Mouse (Mus musculus) ES-Bruce4 (cell line): Measurements from ENCODE around the gene Vpreb3. TPM values are rescaled to one million over a fixed set of nuclear protein-coding genes. Genes with fewer than 3 reads are reported as not detected.

Experiments
- H3K27ac ChIP-seq: 2 replicates; pipeline ENCODE4 v1.5.1; 2012; ENCODE audit warnings: low read length, inconsistent platforms; ENCODE audit not compliant: insufficient read depth
- H3K27me3 ChIP-seq: 2 replicates; pipeline ENCODE4 v1.6.1; 2012; ENCODE audit warnings: mild to moderate bottlenecking, low read length, inconsistent platforms; ENCODE audit not compliant: control insufficient read depth, poor library complexity, insufficient read depth, severe bottlenecking
- H3K36me3 ChIP-seq: 2 replicates; pipeline ENCODE4 v1.6.1; 2012; ENCODE audit warnings: inconsistent platforms, mild to moderate bottlenecking, low read length, moderate library complexity; ENCODE audit not compliant: control insufficient read depth, poor library complexity, insufficient read depth, severe bottlenecking
- H3K4me1 ChIP-seq: one replicate; pipeline ENCODE4 v1.8.1; 2011; ENCODE audit warnings: low read length; ENCODE audit not compliant: control insufficient read depth, insufficient read depth
- H3K4me3 ChIP-seq: 2 replicates; pipeline ENCODE4 v1.5.1; 2011; ENCODE audit warnings: low read depth, mild to moderate bottlenecking, low read length
- H3K9ac ChIP-seq: 2 replicates; pipeline ENCODE4 v1.6.1; 2012; ENCODE audit warnings: low read depth, mild to moderate bottlenecking, inconsistent platforms; ENCODE audit not compliant: poor library complexity, severe bottlenecking
- H3K9me3 ChIP-seq: replicated peaks from 2 replicates; pipeline ENCODE4 v1.6.1; 2012; ENCODE audit warnings: mild to moderate bottlenecking, low read length, inconsistent platforms; ENCODE audit not compliant: control insufficient read depth, poor library complexity, insufficient read depth, severe bottlenecking
- CTCF ChIP-seq: IDR thresholded peaks from one replicate; pipeline ENCODE4 v1.8.1; 2011; ENCODE audit warnings: low read depth, low read length
- EP300 ChIP-seq: IDR thresholded peaks from 2 replicates; pipeline ENCODE4 v1.6.1; 2011; ENCODE audit warnings: low read depth, low read length; ENCODE audit not compliant: insufficient read depth
- POLR2A ChIP-seq: IDR thresholded peaks from one replicate; pipeline ENCODE4 v1.8.1; 2011; ENCODE audit warnings: low read length; ENCODE audit not compliant: insufficient read depth
- polyA plus RNA-seq: library from polyadenylated mRNA; stranded (reverse); fragments of >200 nt; gene quantifications from 2 replicates; pipeline ENCODE4 v1.2.4, GENCODE M21; 2011; ENCODE audit warnings: low read depth; ENCODE audit not compliant: missing spikeins, insufficient read depth, insufficient read length

The Vpreb3 gene
- polyA plus RNA-seq, 1 experiment, result not detected

DNA sequence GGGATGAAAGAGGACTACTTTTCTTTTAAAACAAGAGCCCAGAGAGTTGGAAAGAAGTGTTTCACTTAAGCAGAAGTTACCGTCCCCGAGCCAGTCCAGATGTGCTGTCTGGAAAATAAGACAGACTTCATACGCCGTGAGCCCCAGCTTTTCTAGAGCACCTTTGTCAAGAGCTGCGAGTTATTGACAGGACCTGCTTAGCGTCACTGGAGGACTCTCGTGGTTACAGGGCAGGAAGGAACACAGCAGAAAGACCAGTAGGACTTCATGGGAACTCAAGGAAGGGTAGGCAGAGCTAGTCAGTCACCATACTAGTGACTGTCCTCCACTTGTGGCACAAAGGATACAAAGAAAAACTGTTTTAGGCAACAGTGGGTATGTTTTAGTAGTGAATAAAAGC is 27.3 kb upstream of the Vpreb3 start:
- TF ChIP-seq CTCF (no peak), EP300 (no peak), POLR2A (no peak)
- Histone ChIP-seq H3K9ac (no peak overlapping the region), H3K9me3 (no peaks in the 10 kb centered on the region), H3K4me3 (no peak overlapping the region), H3K27ac (no peak overlapping the region), H3K4me1 (peaks cover 2% of the 10 kb centered on the region), H3K27me3 (no peaks in the 10 kb centered on the region), H3K36me3 (peaks cover 14% of the 10 kb centered on the region)

DNA sequence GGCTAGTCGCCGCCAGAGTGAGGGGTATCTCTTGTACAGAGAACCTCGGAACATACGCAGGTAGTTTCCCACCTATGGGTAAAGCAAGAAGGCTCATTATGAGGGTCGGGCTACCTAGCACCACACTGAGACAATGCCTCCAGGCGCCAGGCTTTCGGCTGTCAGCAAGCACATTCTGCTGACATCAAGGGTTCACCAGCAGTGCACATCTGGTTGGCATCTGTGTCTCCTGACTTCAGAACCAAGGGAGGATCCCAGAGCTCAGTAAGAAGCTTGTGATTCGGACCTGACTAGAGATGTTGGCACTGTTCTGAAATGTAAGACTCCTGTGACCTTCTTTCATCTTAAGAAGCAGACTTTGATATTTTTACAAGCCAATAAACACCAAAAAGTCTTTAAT is 26.0 kb upstream of the Vpreb3 start:
- Histone ChIP-seq H3K27ac (no peak overlapping the region), H3K9me3 (no peaks in the 10 kb centered on the region)

DNA sequence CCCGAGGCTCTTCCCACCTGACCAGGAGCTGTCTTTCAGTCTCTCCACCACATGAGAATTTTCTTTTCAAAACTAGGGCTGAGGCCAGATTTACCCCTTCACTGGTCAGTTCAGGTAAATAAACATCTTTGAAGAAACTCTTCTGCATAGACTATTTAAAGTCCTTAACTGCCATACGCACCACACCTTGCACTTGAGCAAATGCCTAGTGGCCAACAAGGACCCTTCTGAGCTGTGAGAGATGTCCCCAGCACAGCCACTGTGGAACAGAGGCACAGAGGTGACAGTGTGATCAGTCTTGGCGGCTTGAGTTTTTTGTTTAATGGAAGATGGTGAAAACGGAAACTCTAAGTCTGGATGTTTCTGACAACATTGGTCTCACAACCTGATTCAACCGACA is 23.8 kb upstream of the Vpreb3 start:
- Histone ChIP-seq H3K27ac (no peak overlapping the region), H3K27me3 (no peaks in the 10 kb centered on the region), H3K9me3 (no peaks in the 10 kb centered on the region), H3K4me3 (no peak overlapping the region), H3K36me3 (peaks cover 16% of the 10 kb centered on the region), H3K4me1 (peaks cover 2% of the 10 kb centered on the region), H3K9ac (no peak overlapping the region)
- TF ChIP-seq POLR2A, result no peak
- TF ChIP-seq CTCF, result no peak
- TF ChIP-seq EP300, result no peak

More for the DNA sequence above, 26.0 kb upstream of the Vpreb3 start:
- H3K9ac ChIP-seq, result no peak overlapping the region
- TF ChIP-seq EP300, result no peak
- no peak for TF ChIP-seq CTCF
- TF ChIP-seq POLR2A, result no peak
- H3K4me1 ChIP-seq, result peaks cover 2% of the 10 kb centered on the region
- no peak overlapping the region for H3K4me3 ChIP-seq
- H3K27me3 ChIP-seq, result no peaks in the 10 kb centered on the region
- peaks cover 9% of the 10 kb centered on the region for H3K36me3 ChIP-seq

DNA sequence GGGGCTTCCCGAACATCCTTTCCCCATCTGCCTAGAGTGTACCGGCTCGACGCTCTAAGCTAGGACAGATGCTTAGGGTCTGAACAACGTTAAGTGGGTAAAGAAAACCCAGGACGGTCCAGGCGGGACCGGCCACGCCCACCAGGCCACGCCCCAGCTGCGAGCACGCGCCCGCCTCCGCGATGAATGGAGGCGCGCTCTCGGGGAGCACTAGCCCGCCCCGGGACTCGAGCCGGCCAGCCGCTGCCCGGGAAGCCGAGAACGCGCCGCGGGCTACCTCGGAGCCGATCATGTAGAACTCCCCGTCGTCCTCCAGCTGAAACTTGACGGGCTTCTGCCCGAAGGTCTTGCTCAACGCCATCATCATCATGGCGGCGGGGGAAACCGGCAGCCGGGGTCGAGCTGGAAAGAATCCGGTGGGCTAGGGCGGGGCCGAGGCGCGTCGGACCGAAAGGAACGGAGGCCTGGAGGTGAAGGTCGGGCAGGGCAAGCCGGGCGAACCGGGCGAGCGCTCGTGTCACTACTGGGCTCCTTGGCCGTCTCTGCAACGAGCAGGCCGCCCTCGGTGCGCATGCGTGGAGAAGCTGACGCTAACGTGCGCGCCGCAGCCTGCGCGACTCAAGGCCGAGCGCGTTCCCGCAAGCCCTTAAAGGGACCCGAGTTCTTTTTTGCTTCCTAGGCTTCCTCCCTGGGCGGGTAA is 21.7 kb upstream of the Vpreb3 start, which contains the start of gene Smarcb1:
Gene Smarcb1 (minus strand): TSS at position 592 of the 700 bp plus-strand sequence.
- peak within 1 kb of the TSS; percentile 83 for H3K9ac ChIP-seq
- TF ChIP-seq POLR2A, result no peak
- peak within 1 kb of the TSS; percentile 76 for H3K27ac ChIP-seq
- H3K36me3 ChIP-seq, result peaks cover 20% of the 10 kb centered on the region
- peaks cover 1% of the 10 kb centered on the region for H3K4me1 ChIP-seq
- H3K27me3 ChIP-seq, result no peaks in the 10 kb centered on the region
- H3K4me3 ChIP-seq, result peak within 1 kb of the TSS; percentile 88
- H3K9me3 ChIP-seq, result no peaks in the 10 kb centered on the region

DNA sequence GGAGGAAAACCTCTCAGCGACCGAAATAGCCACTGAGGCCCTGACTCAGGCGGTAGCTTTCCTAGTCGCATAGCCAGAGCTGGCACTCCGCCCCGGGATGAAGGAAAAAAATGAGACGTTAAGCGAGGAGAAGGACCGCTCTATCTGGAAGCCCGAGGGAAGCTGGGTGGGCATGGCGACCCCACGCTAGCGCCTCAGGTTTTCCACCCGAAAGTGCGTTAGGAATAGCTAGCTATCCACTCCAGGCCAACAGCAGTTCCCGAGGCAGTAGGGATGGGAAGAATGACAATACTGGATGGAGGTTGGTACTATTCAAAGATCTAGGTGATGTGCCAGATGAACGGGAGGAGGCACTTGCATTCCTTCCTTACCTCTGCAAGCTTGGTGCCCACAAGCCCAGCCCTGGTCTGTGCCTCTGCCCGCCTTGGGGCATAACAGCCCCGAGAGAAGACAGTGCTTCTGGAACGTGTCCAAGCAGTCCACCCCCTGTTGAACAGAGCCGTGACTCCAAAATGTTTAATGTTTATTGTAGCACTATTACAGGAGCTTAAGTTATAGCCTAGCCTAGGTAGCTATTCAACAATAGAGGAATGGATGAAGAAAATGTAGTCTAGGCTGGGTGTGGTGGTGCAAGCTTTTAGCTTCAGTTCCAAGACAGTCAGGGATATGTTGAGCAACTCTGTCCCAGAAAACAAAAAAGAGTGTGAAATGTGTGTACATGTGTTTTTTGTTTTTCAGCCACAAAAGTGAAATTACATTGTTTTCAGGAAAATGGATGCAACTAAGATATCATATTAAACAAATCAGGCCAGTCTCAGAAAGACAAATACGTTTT is 20.9 kb upstream of the Vpreb3 start:
- TF ChIP-seq CTCF, result no peak
- peak overlapping the region; percentile 83 for H3K9ac ChIP-seq
- H3K9me3 ChIP-seq, result no peaks in the 10 kb centered on the region
- H3K4me3 ChIP-seq, result peak overlapping the region; percentile 78
- peak overlapping the region; percentile 8; the same call in 1 of the 2 replicates for H3K27ac ChIP-seq
- H3K4me1 ChIP-seq, result no peaks in the 10 kb centered on the region
- no peaks in the 10 kb centered on the region for H3K27me3 ChIP-seq
- H3K36me3 ChIP-seq, result peaks cover 18% of the 10 kb centered on the region

DNA sequence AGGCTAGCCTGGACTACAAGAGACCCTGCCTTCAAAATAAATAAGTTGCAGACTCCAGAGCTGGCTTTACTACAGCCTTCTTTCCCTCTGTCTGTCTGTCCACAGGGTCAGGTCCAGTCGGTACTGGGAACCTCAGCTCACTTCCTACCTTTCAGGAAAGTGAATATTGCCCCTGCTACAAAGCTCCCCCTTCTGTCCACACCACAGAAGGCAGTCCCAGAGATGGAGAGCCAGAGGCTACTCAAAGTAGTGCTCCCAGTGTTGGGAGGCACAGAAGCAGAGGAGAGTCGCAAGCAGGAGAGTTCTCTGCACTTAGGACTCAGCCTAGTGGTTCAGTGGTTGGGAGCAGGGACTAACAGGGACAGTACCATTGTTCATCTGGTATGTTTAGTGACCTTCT is 18.5 kb upstream of the Vpreb3 start:
- no peak overlapping the region for H3K27ac ChIP-seq
- H3K9ac ChIP-seq, result no peak overlapping the region
- H3K4me3 ChIP-seq, result no peak overlapping the region
- no peaks in the 10 kb centered on the region for H3K4me1 ChIP-seq
- TF ChIP-seq EP300, result no peak
- TF ChIP-seq CTCF, result no peak
- no peak for TF ChIP-seq POLR2A
- H3K27me3 ChIP-seq, result no peaks in the 10 kb centered on the region
- H3K9me3 ChIP-seq, result no peaks in the 10 kb centered on the region
- peaks cover 26% of the 10 kb centered on the region for H3K36me3 ChIP-seq
